Mouse (Mus musculus) heart, adult 2 months (tissue): ENCODE measurements at regions not wholly inside any gene's neighbourhood (a gene's known extent, or its start where the extent isn't known, plus 50 kb on each side); places are given as distances from the start of the nearest gene placed in this dataset.

Experiments used
- DNase-seq, 2 experiments: peaks; one replicate each; pipeline ENCODE4 v3.0.0; 2021
- H3K27ac ChIP-seq: fragments of 200-600 bp; 2 replicates; pipeline ENCODE4 v1.8.1; 2022
- H3K27me3 ChIP-seq: fragments of 200-500 bp; 2 replicates; pipeline ENCODE4 v1.6.1; 2012; ENCODE audit warnings: mild to moderate bottlenecking, low read length, inconsistent platforms, mixed read lengths; ENCODE audit not compliant: control insufficient read depth, insufficient read depth
- H3K36me3 ChIP-seq: fragments of 200-500 bp; 2 replicates; pipeline ENCODE4 v1.6.1; 2012; ENCODE audit warnings: low read length, inconsistent platforms; ENCODE audit not compliant: control insufficient read depth, insufficient read depth
- H3K4me1 ChIP-seq: fragments of 200-500 bp; 2 replicates; pipeline ENCODE4 v1.6.1; 2011; ENCODE audit warnings: low read length; ENCODE audit not compliant: control insufficient read depth, insufficient read depth
- H3K4me3 ChIP-seq: fragments of 200-600 bp; 2 replicates; pipeline ENCODE4 v1.8.1; 2022
- H3K79me2 ChIP-seq: fragments of 200-500 bp; replicated peaks from 2 replicates; pipeline ENCODE4 v1.6.1; 2012; ENCODE audit warnings: mild to moderate bottlenecking, inconsistent platforms, low read length, moderate library complexity, mixed read lengths; ENCODE audit not compliant: control insufficient read depth, insufficient read depth
- H3K9ac ChIP-seq: fragments of 200-500 bp; 2 replicates; pipeline ENCODE4 v1.6.1; 2012; ENCODE audit warnings: low read depth, mild to moderate bottlenecking, control low read depth, inconsistent platforms, low read length, mixed read lengths
- CTCF ChIP-seq: fragments of 200-600 bp; IDR thresholded peaks from 2 replicates; pipeline ENCODE4 v1.8.1; 2022; ENCODE audit warnings: antibody characterized with exemption, mild to moderate bottlenecking, moderate library complexity
- EP300 ChIP-seq: fragments of 200-500 bp; IDR thresholded peaks from 2 replicates; pipeline ENCODE4 v1.6.1; 2011; ENCODE audit warnings: low read depth, low read length, control low read depth; ENCODE audit not compliant: insufficient read depth
- POLR2A ChIP-seq: fragments of 200-500 bp; IDR thresholded peaks from 2 replicates; pipeline ENCODE4 v1.6.1; 2011; ENCODE audit warnings: mild to moderate bottlenecking, low read depth, low read length, control low read depth; ENCODE audit not compliant: insufficient read depth
- WGBS: fragments of 180-500 bp; shearing (Covaris S2); methylation state at CpG from one replicate; pipeline ENCODE4 v1.1.7; 2018; 5-methylcytosine and 5-hydroxymethylcytosine counted together
- intact Hi-C: fragments of 180-260 bp; cut with DNase I; formaldehyde crosslinking; loops from one replicate; pipeline ENCODE4 v1.15.1; 2025

DNA sequence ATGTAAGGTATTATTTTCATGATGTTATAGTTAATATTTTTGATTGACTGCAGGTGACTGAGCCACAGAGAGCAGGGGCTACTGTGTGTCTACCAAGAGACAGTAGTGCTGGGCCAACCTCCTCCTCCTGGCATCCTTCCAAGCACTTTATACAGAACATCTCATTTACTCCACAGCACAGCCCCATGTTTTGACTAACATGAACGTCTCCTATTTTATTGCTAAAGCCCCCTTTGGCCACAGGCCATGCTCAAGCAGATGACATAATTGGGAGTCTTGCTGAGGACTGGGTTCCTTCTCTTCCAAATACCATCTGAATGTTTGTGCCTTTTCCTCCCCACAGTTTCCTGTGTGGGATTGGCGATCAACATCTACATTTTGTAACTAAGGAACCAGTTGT, 211.5 kb upstream of the F930015N05Rik start:
- no peak overlapping the region for H3K27ac ChIP-seq
- H3K9ac ChIP-seq: no peak overlapping the region
- intact Hi-C loops: no loop called here
- H3K4me3 ChIP-seq: no peak overlapping the region
- no peak for TF ChIP-seq CTCF
- TF ChIP-seq EP300: no peak
- TF ChIP-seq POLR2A: no peak
- H3K4me1 ChIP-seq: peaks cover 7% of the 10 kb centered on the region
- WGBS: 43% methylated on average over 2 of the region's 2 CpGs
- DNase-seq: no peak
- H3K36me3 ChIP-seq: no peaks in the 10 kb centered on the region
- no peaks in the 10 kb centered on the region for H3K27me3 ChIP-seq
- no peaks in the 10 kb centered on the region for H3K79me2 ChIP-seq

DNA sequence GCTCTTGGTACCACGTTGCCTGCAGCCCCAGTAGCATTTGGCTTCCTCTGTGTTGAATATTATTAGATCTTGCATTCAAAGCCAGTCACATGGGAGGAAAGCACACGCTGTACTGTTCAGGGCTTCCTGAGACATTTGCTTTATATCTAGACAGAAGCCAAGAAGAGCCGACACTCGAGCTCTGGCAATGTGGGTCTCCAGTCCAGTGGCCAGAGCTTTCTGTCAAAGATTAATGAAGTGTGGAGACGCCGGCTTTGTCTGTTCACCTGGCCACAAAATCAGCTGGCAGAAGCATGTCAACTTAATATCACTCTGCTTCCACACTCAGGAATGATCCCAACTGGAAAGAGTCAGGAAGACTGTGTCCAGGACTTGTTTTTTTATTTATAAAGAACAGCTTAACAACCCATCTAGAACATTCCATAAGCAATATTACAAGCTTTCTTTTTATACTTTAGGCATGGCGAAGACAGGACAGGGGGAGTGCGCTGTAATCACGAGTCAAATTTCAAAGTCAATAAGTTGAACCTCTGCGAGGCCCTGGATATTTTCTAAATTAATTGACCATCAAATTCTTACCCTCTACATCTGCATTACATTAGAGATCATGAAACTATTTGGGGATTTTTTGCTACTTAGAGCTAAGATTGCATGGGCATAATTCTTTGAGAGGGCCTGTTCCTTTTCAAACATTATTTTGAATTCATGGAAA, 214.3 kb upstream of the F930015N05Rik start:
- Histone ChIP-seq H3K27me3 (no peaks in the 10 kb centered on the region), H3K4me1 (peaks cover 8% of the 10 kb centered on the region), H3K27ac (no peak overlapping the region), H3K9ac (no peak overlapping the region), H3K79me2 (no peaks in the 10 kb centered on the region), H3K4me3 (no peak overlapping the region), H3K36me3 (no peaks in the 10 kb centered on the region)
- 61% methylated on average over 10 of the region's 10 CpGs for WGBS
- TF ChIP-seq CTCF (no peak), EP300 (0 out of 2 replicates have a peak, but pooled peaks have one; percentile 14)
- intact Hi-C loops: no loop called here
- peak; percentile 20 to 21 for DNase-seq

DNA sequence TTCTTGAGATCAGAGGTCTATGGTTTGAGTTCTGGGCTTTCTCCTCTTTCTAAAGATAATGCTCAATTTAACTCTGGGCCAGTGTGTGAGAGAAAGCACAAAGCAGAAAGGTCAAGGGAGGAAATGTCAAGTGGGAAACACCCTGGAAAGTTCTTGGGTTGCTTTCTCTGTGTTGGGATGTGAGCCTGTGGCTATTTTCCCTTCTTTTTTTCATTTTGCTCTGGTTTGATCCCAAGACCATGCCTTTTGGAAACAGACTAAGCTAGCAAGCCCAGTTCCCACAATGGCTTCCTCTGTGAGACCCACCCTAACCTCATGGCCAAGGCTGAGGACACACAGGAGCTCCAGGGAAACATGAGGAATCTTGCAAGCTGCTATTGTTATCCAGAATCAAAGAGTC, 216.4 kb upstream of the F930015N05Rik start:
- peak in 1 of 2 experiments; percentile 8 for DNase-seq
- Histone ChIP-seq H3K79me2 (no peaks in the 10 kb centered on the region), H3K4me3 (no peak overlapping the region), H3K9ac (no peak overlapping the region), H3K4me1 (peaks cover 8% of the 10 kb centered on the region), H3K27me3 (no peaks in the 10 kb centered on the region), H3K36me3 (no peaks in the 10 kb centered on the region; the same call in 1 of the 2 replicates), H3K27ac (no peak overlapping the region)
- intact Hi-C loops: no loop called here
- no peak for TF ChIP-seq POLR2A
- TF ChIP-seq CTCF: no peak
- TF ChIP-seq EP300: no peak

DNA sequence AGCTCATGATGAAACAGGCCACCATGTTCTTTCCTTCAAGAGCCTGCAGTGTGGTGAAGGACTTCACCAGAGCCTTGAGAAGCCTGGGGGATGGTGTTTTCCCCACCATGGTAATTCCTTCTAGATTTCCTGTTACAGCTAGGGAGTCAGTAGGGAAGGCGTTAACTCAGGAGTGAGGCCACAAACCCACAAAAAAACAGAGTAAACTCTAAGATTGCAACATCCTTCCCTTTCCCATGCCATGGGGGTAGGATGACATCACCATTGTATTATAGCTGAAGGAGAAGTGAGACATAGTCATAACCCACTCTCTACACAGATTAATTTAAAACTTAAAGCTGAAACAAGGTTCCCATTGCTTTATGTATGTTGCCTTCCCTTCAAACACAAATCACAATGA, 218.7 kb upstream of the F930015N05Rik start:
- Histone ChIP-seq H3K27me3 (no peaks in the 10 kb centered on the region), H3K27ac (no peak overlapping the region), H3K4me1 (peaks cover 5% of the 10 kb centered on the region), H3K4me3 (no peak overlapping the region), H3K79me2 (no peaks in the 10 kb centered on the region), H3K36me3 (no peaks in the 10 kb centered on the region; the same call in 1 of the 2 replicates), H3K9ac (no peak overlapping the region)
- intact Hi-C loops: no loop called here
- TF ChIP-seq CTCF: no peak
- no peak for TF ChIP-seq EP300
- TF ChIP-seq POLR2A: no peak
- DNase-seq: peak in 1 of 2 experiments; percentile 10
- 48% methylated on average over 1 of the region's 1 CpGs for WGBS

DNA sequence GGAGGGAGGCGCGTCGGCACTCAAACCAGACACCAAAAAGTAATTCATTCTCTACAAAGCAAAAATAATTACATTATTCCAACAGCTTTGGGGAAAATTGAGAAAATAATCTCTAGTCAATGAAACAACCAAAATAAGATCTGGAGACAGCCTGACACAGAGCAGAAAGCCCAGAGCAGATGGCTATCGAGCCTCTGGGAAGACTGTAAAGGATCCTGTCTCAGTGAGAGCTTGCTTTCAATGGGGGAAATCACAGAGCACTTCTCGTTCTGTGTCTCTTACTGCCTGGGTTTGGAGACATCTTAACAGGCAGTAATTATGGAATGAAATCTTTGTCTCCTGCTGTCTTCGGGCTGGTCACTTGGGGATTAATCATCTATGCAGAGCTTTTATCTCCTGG, 226.7 kb upstream of the F930015N05Rik start:
- H3K27ac ChIP-seq: no peak overlapping the region
- H3K4me1 ChIP-seq: no peaks in the 10 kb centered on the region
- peaks cover 2% of the 10 kb centered on the region; the same call in 1 of the 2 replicates for H3K27me3 ChIP-seq
- no peak overlapping the region for H3K4me3 ChIP-seq
- H3K79me2 ChIP-seq: no peaks in the 10 kb centered on the region
- H3K9ac ChIP-seq: no peak overlapping the region
- intact Hi-C loops: no loop called here
- H3K36me3 ChIP-seq: no peaks in the 10 kb centered on the region
- no peak for DNase-seq
- no peak for TF ChIP-seq POLR2A
- 45% methylated on average over 6 of the region's 6 CpGs for WGBS

DNA sequence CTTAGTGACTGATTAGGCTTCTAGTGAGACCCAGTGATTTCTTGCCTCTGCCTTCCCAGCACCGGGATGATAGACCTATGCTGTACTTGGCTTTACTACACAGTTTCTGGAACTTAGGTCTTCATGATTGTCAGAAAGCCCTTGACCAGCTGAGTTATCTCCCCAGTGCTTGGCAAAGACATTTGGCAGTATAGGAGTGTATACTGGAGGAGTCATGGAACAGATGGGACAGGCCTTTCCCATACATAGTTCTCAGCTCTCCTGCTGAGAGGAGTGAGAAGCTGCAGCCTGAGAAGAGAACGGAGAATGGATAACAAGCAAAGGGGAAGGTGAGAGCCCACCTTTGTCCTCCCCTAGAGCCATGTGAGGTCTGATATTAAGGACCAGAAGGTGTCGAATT, 230.6 kb upstream of the F930015N05Rik start:
- Histone ChIP-seq H3K36me3 (no peaks in the 10 kb centered on the region), H3K27me3 (peaks cover 2% of the 10 kb centered on the region; the same call in 1 of the 2 replicates), H3K79me2 (no peaks in the 10 kb centered on the region), H3K9ac (no peak overlapping the region), H3K4me1 (no peaks in the 10 kb centered on the region), H3K27ac (no peak overlapping the region), H3K4me3 (no peak overlapping the region)
- intact Hi-C loops: no loop called here
- TF ChIP-seq EP300 (no peak), CTCF (no peak), POLR2A (no peak)
- 65% methylated on average over 3 of the region's 3 CpGs for WGBS
- DNase-seq: no peak
